Mouse (Mus musculus): ENCODE measurements around the gene Retreg1. TPM values are rescaled to one million over a fixed set of nuclear protein-coding genes. Genes with fewer than 3 reads are reported as not detected.

The Retreg1 gene
- polyA plus RNA-seq, 2 experiments, result 0.75 to 1.6 TPM

GRCm38 (mm10) chr15:25929518-25929917, 86.5 kb downstream of the Retreg1 start:
- H3K9me3 ChIP-seq (ENCODE audit: control insufficient read depth, low read length), result no peaks in the 10 kb centered on the region
- H3K27ac ChIP-seq, result no peak overlapping the region
- 56% methylated on average over 11 of the region's 11 CpGs for WGBS (ENCODE audit: insufficient replicate concordance)
- H3K9ac ChIP-seq (replicated peaks), result no peak overlapping the region
- ATAC-seq (ENCODE audit: insufficient read depth) (no peak), DNase-seq (ENCODE audit: low read depth in 3 of 3, low spot score in 3 of 3) (no peak)
- no peaks in the 10 kb centered on the region for H3K27me3 ChIP-seq (ENCODE audit: control insufficient read depth, insufficient read depth, low read length)
- peaks cover 0 to 10% of the 10 kb centered on the region in 2 experiments; a peak in 2 of 4 replicates for H3K4me1 ChIP-seq (replicated peaks; ENCODE audit: control insufficient read depth in 2 of 2, insufficient read depth in 2 of 2, low read length in 1 of 2)
- no peak overlapping the region for H3K4me2 ChIP-seq (ENCODE audit: low read depth)
- no peak for TF ChIP-seq EP300 (IDR thresholded peaks at IDR 0.05; ENCODE audit: low read depth)
- TF ChIP-seq CTCF (IDR thresholded peaks at IDR 0.05; ENCODE audit: low read depth), result no peak
- no peak overlapping the region for H3K4me3 ChIP-seq (ENCODE audit: insufficient read depth in 1 of 2, low read depth in 2 of 2, low read length in 2 of 2)
- no peaks in the 10 kb centered on the region for H3K36me3 ChIP-seq (replicated peaks; ENCODE audit: control insufficient read depth, insufficient read depth, low read depth)

- Histone ChIP-seq H3K27ac (no peak overlapping the region), H3K4me3 (ENCODE audit: insufficient read depth in 1 of 2, low read depth in 2 of 2, low read length in 2 of 2) (no peak overlapping the region), H3K9ac (replicated peaks) (no peak overlapping the region), H3K27me3 (ENCODE audit: control insufficient read depth, insufficient read depth, low read length) (no peaks in the 10 kb centered on the region), H3K4me2 (ENCODE audit: low read depth) (no peak overlapping the region), H3K36me3 (replicated peaks; ENCODE audit: control insufficient read depth, insufficient read depth, low read depth) (no peaks in the 10 kb centered on the region), H3K4me1 (replicated peaks; ENCODE audit: control insufficient read depth in 2 of 2, insufficient read depth in 2 of 2, low read length in 1 of 2) (peaks cover 0 to 10% of the 10 kb centered on the region in 2 experiments; a peak in 2 of 4 replicates), H3K9me3 (ENCODE audit: control insufficient read depth, low read length) (no peaks in the 10 kb centered on the region)
- 61% methylated on average over 10 of the region's 10 CpGs for WGBS (ENCODE audit: insufficient replicate concordance)
- no peak for TF ChIP-seq CTCF (IDR thresholded peaks at IDR 0.05; ENCODE audit: low read depth)
- no peak for TF ChIP-seq EP300 (IDR thresholded peaks at IDR 0.05; ENCODE audit: low read depth)
- DNase-seq (ENCODE audit: low read depth in 3 of 3, low spot score in 3 of 3) (no peak), ATAC-seq (ENCODE audit: insufficient read depth) (no peak)
Observed at GRCm38 (mm10) chr15:25929936-25930335, 87.0 kb downstream of the Retreg1 start.

GRCm38 (mm10) chr15:25930657-25931056, 87.7 kb downstream of the Retreg1 start:
- TF ChIP-seq EP300 (IDR thresholded peaks at IDR 0.05; ENCODE audit: low read depth) (no peak), CTCF (IDR thresholded peaks at IDR 0.05; ENCODE audit: low read depth) (no peak)
- WGBS (ENCODE audit: insufficient replicate concordance), result 78% methylated on average over 5 of the region's 5 CpGs
- Histone ChIP-seq H3K27me3 (ENCODE audit: control insufficient read depth, insufficient read depth, low read length) (no peaks in the 10 kb centered on the region), H3K4me1 (replicated peaks; ENCODE audit: control insufficient read depth in 2 of 2, insufficient read depth in 2 of 2, low read length in 1 of 2) (peaks cover 0 to 10% of the 10 kb centered on the region in 2 experiments; a peak in 2 of 4 replicates), H3K9ac (replicated peaks) (no peak overlapping the region), H3K9me3 (ENCODE audit: control insufficient read depth, low read length) (no peaks in the 10 kb centered on the region), H3K4me3 (ENCODE audit: insufficient read depth in 1 of 2, low read depth in 2 of 2, low read length in 2 of 2) (no peak overlapping the region), H3K27ac (no peak overlapping the region), H3K4me2 (ENCODE audit: low read depth) (no peak overlapping the region), H3K36me3 (replicated peaks; ENCODE audit: control insufficient read depth, insufficient read depth, low read depth) (no peaks in the 10 kb centered on the region)
- no peak for DNase-seq (ENCODE audit: low read depth in 3 of 3, low spot score in 3 of 3)
- no peak for ATAC-seq (ENCODE audit: insufficient read depth)

GRCm38 (mm10) chr15:25932497-25932896, 89.5 kb downstream of the Retreg1 start:
- Histone ChIP-seq H3K4me2 (ENCODE audit: low read depth) (no peak overlapping the region), H3K4me1 (replicated peaks; ENCODE audit: control insufficient read depth in 2 of 2, insufficient read depth in 2 of 2, low read length in 1 of 2) (peaks cover 0 to 10% of the 10 kb centered on the region in 2 experiments; a peak in 2 of 4 replicates), H3K9ac (replicated peaks) (no peak overlapping the region), H3K9me3 (ENCODE audit: control insufficient read depth, low read length) (no peaks in the 10 kb centered on the region), H3K36me3 (replicated peaks; ENCODE audit: control insufficient read depth, insufficient read depth, low read depth) (no peaks in the 10 kb centered on the region), H3K27ac (no peak overlapping the region), H3K4me3 (ENCODE audit: insufficient read depth in 1 of 2, low read depth in 2 of 2, low read length in 2 of 2) (no peak overlapping the region), H3K27me3 (ENCODE audit: control insufficient read depth, insufficient read depth, low read length) (no peaks in the 10 kb centered on the region)
- 58% methylated on average over 9 of the region's 9 CpGs for WGBS (ENCODE audit: insufficient replicate concordance)
- DNase-seq (ENCODE audit: low read depth in 3 of 3, low spot score in 3 of 3), result no peak
- no peak for TF ChIP-seq EP300 (IDR thresholded peaks at IDR 0.05; ENCODE audit: low read depth)
- no peak for ATAC-seq (ENCODE audit: insufficient read depth)

GRCm38 (mm10) chr15:25932937-25933684, 90.1 kb downstream of the Retreg1 start:
- H3K36me3 ChIP-seq (replicated peaks; ENCODE audit: control insufficient read depth, insufficient read depth, low read depth), result no peaks in the 10 kb centered on the region
- no peak overlapping the region for H3K9ac ChIP-seq (replicated peaks)
- DNase-seq (ENCODE audit: low read depth in 3 of 3, low spot score in 3 of 3) (peak in 1 of 3 experiments; percentile 13), ATAC-seq (ENCODE audit: insufficient read depth) (no peak)
- no peak overlapping the region for H3K4me3 ChIP-seq (ENCODE audit: insufficient read depth in 1 of 2, low read depth in 2 of 2, low read length in 2 of 2)
- no peaks in the 10 kb centered on the region for H3K27me3 ChIP-seq (ENCODE audit: control insufficient read depth, insufficient read depth, low read length)
- H3K9me3 ChIP-seq (ENCODE audit: control insufficient read depth, low read length), result no peaks in the 10 kb centered on the region
- H3K27ac ChIP-seq, result no peak overlapping the region
- peaks cover 0 to 10% of the 10 kb centered on the region in 2 experiments; a peak in 2 of 4 replicates for H3K4me1 ChIP-seq (replicated peaks; ENCODE audit: control insufficient read depth in 2 of 2, insufficient read depth in 2 of 2, low read length in 1 of 2)
- TF ChIP-seq CTCF (IDR thresholded peaks at IDR 0.05; ENCODE audit: low read depth) (no peak), EP300 (IDR thresholded peaks at IDR 0.05; ENCODE audit: low read depth) (no peak)
- H3K4me2 ChIP-seq (ENCODE audit: low read depth), result no peak overlapping the region
- WGBS (ENCODE audit: insufficient replicate concordance), result 36% methylated on average over 16 of the region's 16 CpGs

All from liver, embryonic 14.5 days (tissue).